Mouse (Mus musculus) brain, embryonic 18.5 days (tissue): ENCODE results near the gene Nfatc3.
A peak's percentile ranks its signal among the peaks of the same experiment; 100 is the strongest.

Source experiments
- DNase-seq: peaks from one replicate; pipeline ENCODE4 v3.0.0-alpha.2; 2012; ENCODE audit warnings: low read depth, low spot score

Nfatc3 gene

GRCm38 (mm10) chr8:106056455-106056982, 2.1 kb upstream of the Nfatc3 start:
- DNase-seq: no peak

GRCm38 (mm10) chr8:106059613-106060371, 1.2 kb downstream of the Nfatc3 start:
- DNase-seq: peak; percentile 10

- no peak for DNase-seq
Measured at GRCm38 (mm10) chr8:106060521-106060920, 1.9 kb downstream of the Nfatc3 start.

DNA sequence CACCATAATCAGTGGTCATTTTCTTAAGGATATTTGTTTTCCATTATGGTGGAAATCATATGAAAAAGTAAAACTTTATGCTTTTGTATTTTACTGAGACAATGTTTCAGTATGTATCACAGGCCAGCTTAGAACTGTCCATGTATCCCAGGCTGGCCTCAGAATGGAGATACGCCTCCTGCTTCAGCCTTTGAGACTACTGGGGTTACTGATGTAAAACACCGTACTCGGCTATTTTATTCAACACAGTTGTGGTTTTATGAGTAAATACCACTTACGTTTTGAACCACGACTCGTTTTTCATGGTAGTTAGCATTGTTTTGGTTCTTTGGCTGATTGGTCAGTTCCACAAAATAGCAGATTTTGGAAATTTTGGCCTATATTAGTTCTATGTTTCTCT, 3.0 kb downstream of the Nfatc3 start:
- no peak for DNase-seq

GRCm38 (mm10) chr8:106063046-106063445, 4.4 kb downstream of the Nfatc3 start:
- no peak for DNase-seq

DNA sequence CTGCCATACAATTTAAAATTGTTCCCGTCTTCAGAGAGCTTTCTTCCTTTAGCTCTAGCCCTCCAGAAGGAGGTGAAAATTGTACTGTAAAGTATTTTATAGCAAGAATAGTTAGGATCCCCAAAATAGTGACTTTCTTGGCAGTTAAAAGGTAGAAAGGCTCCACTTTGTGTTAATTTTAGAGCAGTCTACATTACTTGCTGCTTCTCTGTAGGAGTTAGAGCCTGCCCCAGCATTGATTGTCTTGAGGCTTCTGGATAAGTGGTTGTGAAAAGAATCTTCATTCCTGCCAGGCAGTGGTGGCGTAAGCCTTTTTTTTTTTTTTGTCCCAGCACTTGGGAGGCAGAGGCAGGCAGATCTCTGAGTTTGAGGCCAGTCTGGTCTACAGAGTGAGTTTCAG, 8.1 kb downstream of the Nfatc3 start:
- DNase-seq: no peak

DNA sequence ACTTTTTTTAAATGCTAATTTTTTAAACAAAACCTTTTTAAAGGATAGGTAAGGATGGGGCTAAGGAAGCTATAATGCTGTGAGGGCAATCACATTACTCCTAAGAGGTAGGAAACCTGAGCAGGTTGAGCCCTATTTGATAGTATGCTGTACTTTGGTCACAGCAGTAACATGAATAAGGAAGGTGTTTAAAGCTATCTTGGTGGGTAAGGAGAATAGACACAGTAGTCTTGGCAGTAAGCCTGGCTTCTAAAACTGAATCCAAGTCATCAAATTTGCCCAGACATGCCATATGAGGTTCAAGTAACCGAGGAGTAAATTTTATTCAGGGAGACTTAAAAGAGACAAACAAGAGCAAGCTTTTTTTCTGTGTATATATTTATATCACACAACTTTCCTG, 10.9 kb downstream of the Nfatc3 start:
- peak; percentile 16 for DNase-seq

DNA sequence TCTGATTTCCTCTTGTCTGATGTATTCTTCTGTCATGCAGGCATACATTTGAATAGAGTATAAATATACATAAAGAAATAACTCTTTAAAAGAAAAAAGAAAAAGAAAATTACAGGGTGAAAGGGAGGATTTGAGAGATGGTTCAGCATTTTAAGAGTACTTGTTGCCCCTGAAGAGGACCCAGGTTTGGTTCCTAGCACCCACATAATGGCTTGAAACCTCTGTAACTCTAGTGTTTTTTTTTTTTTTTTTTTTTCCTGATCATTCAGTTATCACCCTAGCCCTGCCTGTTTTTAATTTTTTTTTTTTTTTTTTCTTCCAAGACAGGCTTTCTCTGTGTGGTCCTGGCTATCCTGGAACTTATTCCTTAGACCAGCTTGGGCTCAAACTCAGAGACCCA, 13.5 kb downstream of the Nfatc3 start:
- no peak for DNase-seq

GRCm38 (mm10) chr8:106074236-106074635, 15.6 kb downstream of the Nfatc3 start:
- DNase-seq: no peak

GRCm38 (mm10) chr8:106074659-106075058, 16.0 kb downstream of the Nfatc3 start:
- DNase-seq: no peak

- DNase-seq: peak; percentile 66
Measured at GRCm38 (mm10) chr8:106075161-106075862, 16.7 kb downstream of the Nfatc3 start.

DNA sequence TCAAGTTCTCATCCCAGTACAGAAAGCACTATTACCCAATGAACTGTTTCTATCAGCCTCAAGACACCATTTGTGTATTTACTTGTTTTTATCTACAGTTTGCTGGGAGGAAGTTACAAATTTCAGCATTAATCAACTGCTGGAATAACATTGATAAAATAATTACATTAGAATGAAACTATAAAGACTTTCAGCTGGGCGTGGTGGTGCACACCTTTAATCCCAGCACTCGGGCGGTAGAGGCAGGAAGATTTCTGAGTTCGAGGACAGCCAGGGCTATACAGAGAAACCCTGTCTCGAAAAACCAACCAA, 17.2 kb downstream of the Nfatc3 start:
- no peak for DNase-seq

GRCm38 (mm10) chr8:106076612-106077011, 18.0 kb downstream of the Nfatc3 start:
- DNase-seq: no peak

DNA sequence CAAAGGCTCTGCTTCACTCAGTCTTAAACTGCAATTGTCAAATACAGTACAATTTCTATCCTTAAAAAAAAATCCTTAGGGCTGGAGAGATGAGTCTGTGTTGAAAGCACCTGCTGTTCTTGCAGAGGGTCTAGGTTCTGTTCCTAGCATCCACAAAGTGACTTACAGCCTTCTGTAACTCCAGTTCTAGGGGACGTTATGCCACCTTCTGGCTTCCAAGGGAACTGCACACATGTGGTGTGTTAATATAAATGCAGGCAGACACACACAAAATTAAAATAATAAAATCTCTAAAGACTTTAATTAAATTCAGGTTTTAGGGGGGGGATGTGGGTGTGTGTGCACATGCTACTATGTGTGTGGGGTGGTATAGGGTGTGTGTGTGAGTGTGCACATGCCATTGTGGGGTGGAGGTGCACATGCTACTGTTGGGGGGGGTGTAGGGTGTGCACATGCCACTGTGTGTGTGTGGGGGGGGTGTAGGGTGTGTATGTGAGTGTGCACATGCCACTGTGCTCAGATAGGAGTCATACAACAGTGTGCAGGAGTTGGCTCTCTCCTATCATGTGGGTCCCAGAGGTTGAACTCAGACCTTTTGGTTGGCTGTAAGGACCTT, 18.9 kb downstream of the Nfatc3 start:
- no peak for DNase-seq

GRCm38 (mm10) chr8:106102321-106102720, 43.7 kb downstream of the Nfatc3 start:
- DNase-seq: no peak

DNA sequence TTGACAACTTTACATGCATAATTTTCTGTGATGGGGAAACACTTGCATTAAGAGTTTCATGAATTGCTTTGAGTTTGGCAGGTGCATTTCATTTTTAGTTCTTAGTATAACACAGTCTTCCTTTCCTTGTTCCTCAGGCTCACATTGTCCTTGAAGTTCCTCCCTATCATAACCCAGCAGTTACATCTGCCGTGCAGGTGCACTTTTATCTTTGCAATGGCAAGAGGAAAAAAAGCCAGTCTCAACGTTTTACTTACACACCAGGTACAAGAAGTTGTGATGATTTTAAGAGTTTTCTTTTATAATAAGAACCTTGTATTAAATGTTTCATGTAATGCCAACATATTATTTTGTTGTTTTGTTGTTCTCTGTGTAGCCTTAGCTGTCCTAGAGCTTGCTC, 45.2 kb downstream of the Nfatc3 start:
- no peak for DNase-seq

- DNase-seq: no peak
Measured at GRCm38 (mm10) chr8:106106193-106106592, 47.6 kb downstream of the Nfatc3 start.

DNA sequence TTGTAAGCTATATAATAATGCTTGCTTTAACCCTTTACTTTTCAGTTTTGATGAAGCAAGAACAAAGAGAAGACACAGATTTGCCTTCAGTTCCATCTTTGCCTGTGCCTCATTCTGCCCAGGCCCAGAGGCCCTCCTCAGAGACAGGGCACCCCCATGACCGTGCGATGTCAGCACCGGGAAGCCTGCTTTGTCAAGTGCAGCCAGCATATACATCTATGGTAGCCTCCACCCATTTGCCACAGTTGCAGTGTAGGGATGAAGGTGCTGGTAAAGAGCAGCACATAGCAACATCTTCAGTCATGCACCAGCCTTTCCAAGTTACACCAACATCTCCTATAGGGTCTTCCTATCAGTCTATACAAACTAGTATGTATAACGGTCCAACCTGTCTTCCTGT, 49.4 kb downstream of the Nfatc3 start:
- no peak for DNase-seq

DNA sequence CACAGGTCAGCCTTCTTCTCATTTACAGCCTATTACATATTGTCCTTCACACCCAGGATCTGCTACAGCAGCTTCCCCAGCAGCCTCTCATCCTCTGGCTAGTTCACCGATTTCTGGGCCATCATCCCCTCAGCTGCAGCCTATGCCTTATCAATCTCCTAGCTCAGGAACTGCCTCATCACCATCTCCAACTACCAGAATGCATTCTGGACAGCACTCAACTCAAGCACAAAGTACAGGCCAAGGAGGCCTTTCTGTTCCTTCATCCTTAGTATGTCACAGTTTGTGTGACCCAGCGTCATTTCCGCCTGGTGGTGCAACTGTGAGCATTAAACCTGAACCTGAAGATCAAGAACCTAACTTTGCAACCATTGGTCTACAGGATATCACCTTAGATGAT, 50.1 kb downstream of the Nfatc3 start:
- no peak for DNase-seq

- no peak for DNase-seq
Measured at GRCm38 (mm10) chr8:106112041-106112440, 53.4 kb downstream of the Nfatc3 start.

GRCm38 (mm10) chr8:106112514-106112913, 53.9 kb downstream of the Nfatc3 start:
- DNase-seq: no peak

DNA sequence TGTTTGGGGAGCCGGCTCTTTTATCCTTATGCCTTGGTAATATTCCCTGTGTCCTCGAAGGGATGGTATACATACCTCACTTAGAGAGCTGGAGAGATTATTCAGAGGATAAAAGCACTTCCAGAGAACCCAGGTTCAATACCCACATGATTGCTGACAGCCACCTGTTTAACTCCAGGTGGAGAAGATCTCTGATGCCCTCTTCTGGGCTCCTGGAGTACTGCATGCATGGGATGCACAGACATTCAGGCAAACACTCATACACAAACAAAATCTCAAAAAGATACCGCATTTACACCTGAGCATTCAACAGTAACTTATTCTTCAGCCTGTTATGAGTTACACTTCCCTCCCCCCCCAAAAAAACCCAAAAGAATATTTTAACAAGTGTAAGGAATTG, 57.3 kb downstream of the Nfatc3 start:
- DNase-seq: no peak

DNA sequence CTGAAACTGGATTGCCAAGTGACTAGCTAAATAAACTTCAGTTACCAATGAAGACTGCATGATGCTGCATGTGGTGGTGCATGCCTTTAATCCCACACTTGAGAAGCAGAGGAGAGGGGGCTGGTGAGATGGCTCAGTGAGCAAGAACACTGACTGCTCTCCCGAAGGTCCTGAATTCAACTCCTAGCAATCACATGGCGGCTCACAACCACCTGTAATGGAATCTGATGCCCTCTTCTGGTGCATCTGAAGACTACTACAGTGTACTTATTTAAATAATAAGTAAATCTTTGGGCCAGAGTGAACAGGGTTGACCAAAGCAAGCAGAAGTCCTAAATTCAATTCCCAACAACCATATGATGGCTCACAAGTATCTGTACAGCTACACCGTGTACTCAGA, 64.8 kb downstream of the Nfatc3 start:
- no peak for DNase-seq
